Mouse (Mus musculus) urinary bladder, adult 2 months (tissue): ENCODE measurements around the gene Lgals8. TPM values are rescaled to one million over a fixed set of nuclear protein-coding genes. Genes with fewer than 3 reads are reported as not detected.
A peak's percentile ranks its signal among the peaks of the same experiment; 100 is the strongest.
"Not testable (repeated sequence)": the region's sequence is repeated elsewhere in the genome, so short reads cannot be mapped to it uniquely, and the experiment has no call there.

Source experiments
- DNase-seq: peaks from one replicate; pipeline ENCODE4 v3.0.0; 2022; ENCODE audit warnings: low spot score
- polyA plus RNA-seq: library from polyadenylated mRNA; depleted of rRNA; stranded (reverse); fragments of >200 nt; gene quantifications from 2 replicates; pipeline ENCODE4 v1.2.3, GENCODE M21; 2012; rRNA removed

The Lgals8 gene
- 72.1 and 76.1 TPM in 2 replicates for polyA plus RNA-seq

DNA sequence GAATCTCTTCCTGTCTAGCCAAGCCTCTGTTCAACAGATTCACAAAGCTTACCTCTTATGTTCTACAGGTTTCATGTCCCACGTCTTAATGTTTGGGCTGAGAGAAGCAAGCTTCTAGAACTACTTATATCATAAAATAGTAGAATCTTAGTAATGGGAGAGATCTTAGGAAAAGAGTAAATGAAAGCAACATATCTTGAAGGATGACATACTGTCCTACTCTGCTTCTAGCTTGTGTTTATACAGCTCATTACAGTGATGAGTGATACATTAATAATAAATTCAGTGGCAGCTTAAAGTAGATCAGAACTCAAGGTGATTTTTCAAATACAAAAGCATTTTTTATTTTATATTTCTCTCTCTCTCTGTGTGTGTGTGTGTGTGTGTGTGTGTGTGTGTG, at the start of gene Lgals8:
TSS of gene Lgals8 (minus strand) at position 101 of the 400 bp plus-strand sequence.
- DNase-seq = no peak

- DNase-seq = no peak
Measured at GRCm38 (mm10) chr13:12511189-12511965, 46.6 kb upstream of the Lgals8 start.

DNA sequence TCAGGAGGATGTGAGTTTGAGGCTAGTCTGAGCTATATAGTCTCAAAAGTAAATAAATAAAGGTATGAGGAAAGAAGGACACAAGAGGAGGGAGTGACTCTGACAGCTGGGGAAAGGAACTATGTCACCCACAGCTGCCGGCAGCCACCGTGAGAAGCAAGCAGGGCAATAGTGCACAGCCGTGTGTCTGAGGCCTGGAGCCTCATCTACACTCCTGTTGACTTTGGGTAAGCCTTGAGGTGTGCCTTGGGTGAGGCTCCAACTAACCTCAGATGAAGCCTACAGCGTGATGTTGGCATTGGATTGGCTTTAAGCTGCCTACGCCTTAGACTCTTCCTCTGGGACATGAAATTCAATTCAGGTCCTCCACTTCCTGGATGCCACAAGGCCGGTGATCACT, 45.3 kb upstream of the Lgals8 start:
- no peak for DNase-seq

- DNase-seq = no peak
Measured at GRCm38 (mm10) chr13:12507426-12507825, 42.7 kb upstream of the Lgals8 start.

- no peak for DNase-seq
Measured at GRCm38 (mm10) chr13:12505359-12505758, 40.6 kb upstream of the Lgals8 start.

DNA sequence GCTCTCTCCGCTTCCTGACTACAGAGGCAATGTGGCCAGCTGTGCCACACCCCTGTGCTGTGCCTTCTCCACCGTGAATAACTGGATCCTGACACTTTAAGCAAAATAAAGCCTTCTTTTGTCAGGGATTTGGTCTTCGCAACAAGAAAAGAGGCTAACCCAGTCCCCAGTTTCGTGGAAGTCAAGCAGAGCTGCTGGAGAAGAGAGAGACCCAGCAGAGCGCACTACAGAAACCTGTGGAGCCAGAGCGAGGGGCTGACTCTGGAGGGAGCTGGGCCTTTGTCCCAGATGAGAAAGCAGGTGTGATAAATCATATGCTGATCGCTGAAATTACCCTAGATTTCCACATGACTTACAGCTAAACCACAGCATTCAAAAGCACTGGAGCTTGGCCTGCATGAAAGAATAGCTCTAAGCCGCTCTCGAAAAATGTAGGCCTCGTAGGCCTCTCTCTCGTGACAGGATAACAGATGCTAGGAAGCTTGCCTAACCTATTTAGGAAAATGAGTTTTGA, 38.6 kb upstream of the Lgals8 start:
- DNase-seq = no peak

GRCm38 (mm10) chr13:12502665-12503237, 38.0 kb upstream of the Lgals8 start:
- no peak for DNase-seq

DNA sequence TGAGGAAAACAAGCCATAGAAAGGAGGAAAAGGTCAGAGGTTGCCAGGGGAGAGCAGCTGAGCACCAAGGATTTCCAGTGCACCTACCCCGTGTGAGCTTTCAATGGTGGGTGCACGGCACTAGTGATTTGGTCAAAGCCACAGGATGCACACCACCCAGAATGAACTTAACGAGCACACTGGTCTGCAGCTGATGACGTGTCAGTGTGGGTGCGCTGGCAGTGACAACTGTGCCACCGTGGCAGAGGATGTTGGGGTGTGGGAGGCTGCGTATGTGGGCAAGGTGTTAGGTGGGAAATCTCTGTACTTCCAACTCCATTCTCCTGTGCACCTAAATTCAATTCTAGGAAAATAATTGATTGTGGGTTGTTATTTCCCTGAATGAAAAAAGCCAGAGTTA, 34.4 kb upstream of the Lgals8 start:
- DNase-seq = no peak

- no peak for DNase-seq
Measured at GRCm38 (mm10) chr13:12497809-12498208, 33.1 kb upstream of the Lgals8 start.

DNA sequence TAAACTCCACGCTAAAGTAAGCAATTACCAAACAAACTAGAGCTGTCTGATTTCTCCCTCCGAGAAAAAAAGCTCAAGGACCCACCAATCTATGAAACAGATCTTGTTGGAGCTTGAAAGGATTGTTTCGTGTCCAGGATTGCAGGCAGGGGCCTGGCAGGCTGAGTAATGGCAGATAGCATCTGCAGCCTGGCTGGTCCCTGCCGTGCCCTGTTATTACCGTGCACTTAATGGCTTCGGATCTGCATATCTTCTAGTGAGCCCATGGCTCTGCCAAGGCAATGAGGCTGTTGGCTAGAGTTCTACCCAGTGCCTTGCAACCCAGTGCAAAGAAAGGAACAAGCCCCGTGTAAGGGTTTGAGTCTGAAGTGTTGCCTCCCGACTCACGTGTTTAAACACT, 30.0 kb upstream of the Lgals8 start:
- DNase-seq = no peak

- DNase-seq = no peak
Measured at GRCm38 (mm10) chr13:12492515-12492914, 27.8 kb upstream of the Lgals8 start.

DNA sequence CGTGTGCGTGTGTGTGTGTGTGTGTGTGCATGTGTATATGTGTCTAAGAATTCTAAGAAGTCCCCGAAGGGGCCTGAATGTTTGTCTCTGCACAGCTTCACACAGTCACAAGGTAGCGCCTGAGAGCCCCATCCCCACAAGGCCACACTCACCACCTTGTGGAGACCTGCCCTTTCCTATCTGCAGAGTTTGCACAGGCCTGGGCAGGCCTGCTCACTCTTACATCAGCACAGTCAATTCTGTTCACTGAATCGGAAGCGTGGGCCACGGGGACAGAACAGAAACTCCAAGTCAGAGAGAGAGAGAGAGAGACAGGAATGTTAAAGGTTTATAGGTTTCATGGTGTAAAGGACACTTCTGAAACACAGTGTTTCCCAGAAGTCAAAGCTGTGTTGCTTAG, 20.9 kb upstream of the Lgals8 start:
- DNase-seq = peak; percentile 44

- no peak for DNase-seq
Measured at GRCm38 (mm10) chr13:12485197-12485596, 20.5 kb upstream of the Lgals8 start.

DNA sequence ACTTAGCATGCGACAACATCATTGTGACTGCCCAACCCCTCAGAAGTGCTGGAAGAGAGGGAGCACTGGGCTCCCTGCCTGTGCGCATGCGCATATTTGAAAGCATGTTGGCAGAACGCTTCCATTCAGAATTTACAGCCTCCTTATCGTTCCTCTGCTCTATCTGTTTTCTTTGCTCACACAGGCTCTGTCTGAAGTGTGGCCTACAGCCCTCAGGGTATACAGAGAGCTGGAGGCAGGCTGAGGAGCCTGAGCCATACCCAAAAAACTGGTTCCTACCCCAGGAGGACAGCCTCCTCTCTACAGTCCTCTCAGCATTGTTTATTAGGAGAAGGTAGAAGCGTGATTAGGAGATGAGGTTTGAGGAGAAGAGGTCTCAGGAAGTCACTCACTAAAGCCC, 15.1 kb upstream of the Lgals8 start:
- DNase-seq = no peak

DNA sequence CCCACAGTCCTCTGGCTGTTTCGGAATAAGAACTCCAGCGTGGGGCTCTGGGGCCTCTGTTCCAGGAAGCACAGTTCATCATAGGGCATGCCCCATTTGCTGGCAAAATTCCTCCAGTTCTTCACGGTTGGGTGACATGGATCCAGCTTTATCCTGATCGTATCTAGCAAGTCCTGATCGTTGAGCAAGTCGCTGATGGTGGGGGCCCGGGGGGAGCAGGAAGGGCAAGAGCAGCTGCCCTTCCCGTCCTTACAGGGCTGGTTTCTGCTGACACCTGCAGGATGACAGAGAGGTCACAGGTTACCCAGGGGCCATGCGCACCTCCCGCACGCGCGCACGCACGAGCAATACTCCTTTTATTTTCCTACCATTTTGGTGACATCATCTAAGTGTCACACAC, 13.6 kb upstream of the Lgals8 start:
- no peak for DNase-seq

DNA sequence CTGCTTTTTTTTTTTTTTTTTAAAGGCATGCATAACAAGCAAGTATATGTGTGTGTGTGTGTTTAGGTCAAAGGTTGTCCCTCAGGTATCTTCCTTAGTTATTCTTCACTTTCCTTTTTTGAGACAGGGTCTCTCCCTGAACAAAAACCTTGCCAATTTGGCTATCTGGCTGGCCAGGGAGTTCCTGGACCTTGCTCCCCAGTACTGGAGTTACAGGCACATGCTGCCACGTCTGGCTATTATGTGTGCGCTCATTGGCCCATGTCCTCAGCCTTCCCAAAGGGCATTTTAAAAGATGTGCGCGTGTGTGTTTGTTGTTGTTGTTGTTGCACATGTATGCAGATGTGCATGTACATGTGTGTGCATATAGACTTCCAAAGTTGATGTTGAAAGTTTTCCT, 12.1 kb upstream of the Lgals8 start:
- DNase-seq = no peak

DNA sequence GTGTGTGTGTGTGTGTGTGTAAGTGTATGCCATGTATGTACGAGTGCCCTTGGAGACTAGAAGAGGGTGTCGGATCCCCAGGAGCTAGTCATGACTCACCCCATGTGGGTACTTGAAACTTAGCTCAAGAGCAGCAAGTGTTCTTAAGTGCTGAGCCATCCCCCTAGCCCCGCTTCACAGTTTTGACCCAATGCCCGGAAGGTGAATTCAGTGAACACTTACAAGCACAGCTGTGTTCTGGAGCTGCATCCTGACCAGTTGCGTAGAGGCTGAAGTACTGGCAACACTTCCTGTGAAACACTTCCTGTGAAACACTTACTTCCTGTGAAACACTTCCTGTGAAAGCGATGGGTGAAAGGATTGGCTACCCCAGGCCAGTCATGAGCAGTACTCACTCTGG, 10.5 kb upstream of the Lgals8 start:
- no peak for DNase-seq

DNA sequence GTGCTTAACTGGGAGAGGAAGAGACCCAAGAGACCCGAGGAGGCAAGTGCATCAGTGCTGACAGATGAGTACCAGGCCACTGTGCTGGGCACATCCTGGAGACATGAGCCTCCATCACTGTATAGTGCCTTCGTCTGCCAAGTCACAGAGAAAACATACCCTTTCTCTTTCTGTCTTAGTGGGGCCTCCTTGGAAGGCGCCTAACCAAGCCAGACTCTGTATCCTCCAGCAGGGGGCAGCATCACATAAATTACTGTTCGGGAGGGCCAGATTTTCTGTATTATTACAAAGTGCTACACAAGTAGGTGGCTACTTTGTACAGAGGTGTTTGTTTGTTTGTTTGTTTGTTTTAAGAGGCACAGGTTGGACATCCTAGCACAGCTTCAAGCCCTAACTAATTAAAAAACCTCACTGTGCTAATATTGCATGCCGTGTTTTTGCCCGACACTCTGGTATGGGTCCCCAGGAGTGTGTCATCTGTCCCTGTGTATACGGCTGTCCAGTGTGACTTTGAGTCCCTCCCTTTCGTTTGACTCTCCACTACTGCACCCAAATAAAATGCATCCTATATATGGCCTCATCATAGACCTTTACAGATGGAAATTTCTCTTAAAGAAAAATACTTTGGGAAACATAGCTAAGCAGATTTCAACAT, 9.1 kb upstream of the Lgals8 start:
- DNase-seq = peak; percentile 40

GRCm38 (mm10) chr13:12468488-12468887, 3.7 kb upstream of the Lgals8 start:
- DNase-seq = no peak

DNA sequence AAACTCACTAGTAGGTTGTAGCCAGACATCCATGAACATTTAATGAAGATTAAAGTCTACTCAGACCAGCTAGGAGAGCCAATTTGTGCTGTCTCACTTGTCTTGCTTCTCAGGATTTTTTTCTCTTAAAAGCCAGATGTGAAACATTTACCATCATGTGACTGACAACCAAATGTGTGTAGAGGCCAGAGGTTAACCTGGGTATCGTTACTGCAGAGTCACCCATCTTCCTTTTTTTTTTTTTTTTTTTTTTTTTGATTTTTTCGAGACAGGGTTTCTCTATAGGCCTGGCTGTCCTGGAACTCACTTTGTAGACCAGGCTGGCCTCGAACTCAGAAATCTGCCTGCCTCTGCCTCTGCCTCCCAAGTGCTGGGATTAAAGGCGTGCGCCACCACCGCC, 585 bp downstream of the Lgals8 start:
- not testable (repeated sequence) for DNase-seq

- DNase-seq = no peak
Measured at GRCm38 (mm10) chr13:12462623-12463022, 2.1 kb downstream of the Lgals8 start.

- DNase-seq = no peak
Measured at GRCm38 (mm10) chr13:12461730-12462119, 3.0 kb downstream of the Lgals8 start.
